ENCODE assay signal across 8 mouse cellular contexts in the genomic region with DNA sequence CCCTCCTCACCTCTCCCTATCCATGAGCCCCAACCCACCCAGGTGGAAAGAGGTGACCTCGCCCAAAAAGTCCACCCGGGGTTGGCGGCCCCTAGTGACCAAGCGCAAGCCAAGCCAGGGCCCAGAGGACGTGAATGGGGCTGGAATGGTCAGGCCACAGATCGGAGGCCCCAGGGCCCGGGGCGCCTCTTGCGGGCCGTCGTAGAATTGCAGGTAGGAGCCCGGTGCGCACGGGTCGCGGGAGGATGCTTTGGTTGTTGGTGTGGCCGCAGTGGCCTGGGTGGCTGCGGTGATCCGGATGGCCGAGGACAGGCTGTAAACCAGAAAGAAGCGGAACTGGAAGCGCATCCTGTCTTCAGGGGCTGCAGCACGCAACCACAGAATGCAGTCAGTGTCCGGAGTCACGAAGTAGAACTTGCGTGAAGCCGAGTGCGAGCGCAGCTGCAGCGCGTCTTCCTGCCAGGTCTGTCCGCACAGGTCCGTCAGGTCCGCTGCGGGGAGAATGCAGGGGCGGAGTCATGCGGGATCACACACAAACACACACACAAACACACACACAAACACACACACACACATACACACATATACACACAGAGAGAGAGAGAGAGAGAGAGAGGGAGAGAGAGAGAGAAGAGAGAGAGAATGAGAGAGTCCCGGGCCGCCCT. TPM values are rescaled to one million over a fixed set of nuclear protein-coding genes. Genes with fewer than 3 reads are reported as not detected.
DNase-seq lines count a peak whose midpoint lies in the region; ATAC-seq and TF ChIP-seq lines count a peak whose summit lies in the region.

No protein-coding gene starts in this region.

- peak overlapping the region; percentile 25 for H3K4me3 ChIP-seq in forebrain, postnatal 0 days (ENCODE audit: low read depth, low read length)

- H3K27ac ChIP-seq in forebrain, postnatal 0 days (ENCODE audit: low read depth, low read length), result no peak overlapping the region

- no peak overlapping the region for H3K9ac ChIP-seq in forebrain, postnatal 0 days

- H3K4me1 ChIP-seq in forebrain, postnatal 0 days (ENCODE audit: insufficient read depth), result no peaks in the 10 kb centered on the region

- no peaks in the 10 kb centered on the region for H3K9me3 ChIP-seq in forebrain, postnatal 0 days (ENCODE audit: low read length)

- peak overlapping the region; percentile 49 for H3K4me2 ChIP-seq in forebrain, postnatal 0 days (ENCODE audit: low read depth)

- peak; percentile 73 for TF ChIP-seq CTCF in forebrain, postnatal 0 days (IDR thresholded peaks at IDR 0.05; ENCODE audit: low read depth)

- ATAC-seq in forebrain, postnatal 0 days, result no peak
- peak; percentile 49 to 82; a peak in 3 of 4 replicates for ATAC-seq in hematopoietic stem cell, adult 5-6 weeks (replicated peaks in 1 of 2; ENCODE audit: insufficient read depth in 1 of 2, low FRiP score in 2 of 2, low TSS enrichment in 1 of 2, low read depth in 1 of 2, poor library complexity in 2 of 2, severe bottlenecking in 2 of 2)

- no peaks in the 10 kb centered on the region for H3K36me3 ChIP-seq in forebrain, postnatal 0 days (ENCODE audit: insufficient read depth)

- DNase-seq in R1 (ENCODE audit: low read depth, low spot score), result peak; percentile 83
- DNase-seq in cerebellum, adult 9-11 months, result peak; percentile 84
- DNase-seq in forebrain, postnatal 0 days, result peak; percentile 6
- peak; percentile 17 to 35 for DNase-seq in layer of hippocampus, postnatal 25 days (ENCODE audit: extremely low spot score in 1 of 2, low spot score in 1 of 2)
- DNase-seq in lung, postnatal 36 days, result peak; percentile 52
- peak; percentile 83 for DNase-seq in retina, embryonic 14.5 days (ENCODE audit: low spot score)
- DNase-seq in yolk sac, embryonic 10.5 days (ENCODE audit: low spot score), result peak; percentile 48

- WGBS in forebrain, postnatal 0 days, result 6% methylated on average over 39 of the region's 39 CpGs

- H3K27me3 ChIP-seq in forebrain, postnatal 0 days (ENCODE audit: insufficient read depth, low read length), result no peaks in the 10 kb centered on the region

RNA-seq across cellular contexts. Expression of a gene that starts 3.9 kb away (rescaled TPM):
- not detected in 2 replicates for total RNA-seq in forebrain, postnatal 0 days (2014; rRNA removed)
- 0.52 TPM in 1 of 2 replicates, not detected in the other for polyA plus RNA-seq in forebrain, postnatal 0 days (2015; fragmentation: Nextera tagmentation; extraction: Ambion mirVana)
- total RNA-seq in hematopoietic stem cell, adult 5-6 weeks (2017), result not detected in 2 replicates
- total RNA-seq in layer of hippocampus, postnatal 25 days (2021), result not detected

RNA-seq across cellular contexts. Expression of a gene that starts 15.2 kb away (rescaled TPM):
- total RNA-seq in forebrain, postnatal 0 days (2014; rRNA removed), result 77.9 and 106 TPM in 2 replicates
- polyA plus RNA-seq in forebrain, postnatal 0 days (2015; fragmentation: Nextera tagmentation; extraction: Ambion mirVana), result 33.5 and 51.8 TPM in 2 replicates
- 140 and 171 TPM in 2 replicates for total RNA-seq in hematopoietic stem cell, adult 5-6 weeks (2017)
- total RNA-seq in layer of hippocampus, postnatal 25 days (2021), result 100 to 1,000 TPM; 105 to 147 TPM

Comparison
In these comparisons a context has a peak if more than half of its experiments do, and no peak if none do; other contexts are left out.
1. DNase-seq: peak in every context shown above with its lines; median percentile 84 in cerebellum, adult 9-11 months; 83 in R1; 83 in retina, embryonic 14.5 days; 52 in lung, postnatal 36 days; 48 in yolk sac, embryonic 10.5 days; 26 in layer of hippocampus, postnatal 25 days; 6 in forebrain, postnatal 0 days.